Mouse (Mus musculus) midbrain, postnatal 0 days (tissue): ENCODE measurements around the gene Dkkl1. TPM values are rescaled to one million over a fixed set of nuclear protein-coding genes. Genes with fewer than 3 reads are reported as not detected.
A peak's percentile ranks its signal among the peaks of the same experiment; 100 is the strongest.

Experiments used
- ATAC-seq: fragments of 200-750 bp; cut with Nextera tagmentation; 2 replicates; pipeline ENCODE4 v1.8.0; 2017; ENCODE audit warnings: moderate number of reproducible peaks, mild to moderate bottlenecking, moderate TSS enrichment, moderate library complexity; ENCODE audit not compliant: low FRiP score
- DNase-seq: peaks from one replicate; pipeline ENCODE4 v3.0.0-alpha.2; 2015; ENCODE audit warnings: low spot score
- H3K27ac ChIP-seq: fragments of 300-500 bp; sonication (generic); 2 replicates; pipeline ENCODE4 v1.5.1; 2014; ENCODE audit warnings: low read depth, mild to moderate bottlenecking, low read length, mixed read lengths
- H3K27me3 ChIP-seq: fragments of 300-500 bp; sonication (generic); 2 replicates; pipeline ENCODE4 v1.6.1; 2014; ENCODE audit warnings: low read length, control low read depth, mixed read lengths; ENCODE audit not compliant: insufficient read depth
- H3K36me3 ChIP-seq: fragments of 300-500 bp; sonication (generic); 2 replicates; pipeline ENCODE4 v1.6.1; 2014; ENCODE audit warnings: low read length, control low read depth, mixed read lengths; ENCODE audit not compliant: insufficient read depth
- H3K4me1 ChIP-seq: fragments of 300-500 bp; sonication (generic); 2 replicates; pipeline ENCODE4 v1.6.1; 2014; ENCODE audit warnings: mild to moderate bottlenecking, control low read depth, antibody characterized with exemption, low read length, mixed read lengths; ENCODE audit not compliant: insufficient read depth
- H3K4me2 ChIP-seq: fragments of 300-500 bp; sonication (generic); 2 replicates; pipeline ENCODE4 v1.6.1; 2014; ENCODE audit warnings: low read depth, mild to moderate bottlenecking, low read length, mixed read lengths; ENCODE audit not compliant: poor library complexity, severe bottlenecking
- H3K4me3 ChIP-seq: fragments of 300-500 bp; sonication (generic); 2 replicates; pipeline ENCODE4 v1.5.1; 2014; ENCODE audit warnings: low read depth, mild to moderate bottlenecking, low read length, moderate library complexity
- H3K9ac ChIP-seq: fragments of 300-500 bp; sonication (generic); replicated peaks from 2 replicates; pipeline ENCODE4 v1.6.1; 2014; ENCODE audit warnings: mild to moderate bottlenecking, low read length, moderate library complexity, mixed read lengths; ENCODE audit not compliant: poor library complexity, severe bottlenecking
- H3K9me3 ChIP-seq: fragments of 300-500 bp; sonication (generic); 2 replicates; pipeline ENCODE4 v1.6.1; 2016; ENCODE audit warnings: low read length, control low read depth
- CTCF ChIP-seq: IDR thresholded peaks from 2 replicates; pipeline ENCODE4 v1.5.1; 2016; ENCODE audit warnings: antibody characterized with exemption, mild to moderate bottlenecking
- WGBS: fragments of 180-500 bp; shearing (Covaris S2); extraction: QIAGEN DNeasy Blood & Tissue Kit; methylation state at CpG from one replicate; pipeline ENCODE4 v1.1.7; 2014; 5-methylcytosine and 5-hydroxymethylcytosine counted together
- polyA plus RNA-seq: library from polyadenylated mRNA; unstranded; fragments of >200 nt; fragmentation: Nextera tagmentation; extraction: Ambion mirVana; gene quantifications from 2 replicates; pipeline ENCODE4 v1.2.1, GENCODE M21; 2015
- total RNA-seq: library from RNA; depleted of rRNA; stranded (reverse); fragments of >200 nt; gene quantifications from 2 replicates; pipeline ENCODE4 v1.2.3, GENCODE M21; 2014

Dkkl1 gene
- total and polyA plus RNA-seq, 2 experiments from 2014 or later: 14.4 to 23.9 TPM

DNA sequence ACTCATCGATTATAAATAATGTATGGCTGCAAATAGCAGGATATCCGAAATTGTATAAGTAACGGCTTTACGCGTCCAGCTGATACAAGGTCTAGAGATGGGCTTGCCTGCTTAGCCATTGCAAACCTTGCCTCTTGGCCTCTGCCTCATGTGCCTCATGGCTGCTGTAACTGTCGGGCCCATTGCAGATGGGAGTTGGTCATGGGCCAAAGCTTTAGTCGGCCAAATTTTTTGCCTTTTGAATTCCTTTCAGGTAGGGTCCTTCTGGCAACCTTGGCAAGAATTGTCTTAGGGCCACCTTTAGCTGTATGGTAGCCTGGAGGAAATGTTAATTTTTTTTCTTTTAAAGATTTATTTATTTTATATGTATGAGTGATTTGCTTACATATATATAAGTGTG lies 12.9 kb upstream of the Dkkl1 start:
- Histone ChIP-seq H3K9ac (no peak overlapping the region), H3K27me3 (no peaks in the 10 kb centered on the region), H3K9me3 (no peaks in the 10 kb centered on the region), H3K4me1 (no peaks in the 10 kb centered on the region), H3K4me3 (no peak overlapping the region), H3K36me3 (no peaks in the 10 kb centered on the region), H3K27ac (no peak overlapping the region), H3K4me2 (no peak overlapping the region)
- DNase-seq (no peak), ATAC-seq (no peak)
- TF ChIP-seq CTCF: no peak
- 87% methylated on average over 7 of the region's 7 CpGs for WGBS

DNA sequence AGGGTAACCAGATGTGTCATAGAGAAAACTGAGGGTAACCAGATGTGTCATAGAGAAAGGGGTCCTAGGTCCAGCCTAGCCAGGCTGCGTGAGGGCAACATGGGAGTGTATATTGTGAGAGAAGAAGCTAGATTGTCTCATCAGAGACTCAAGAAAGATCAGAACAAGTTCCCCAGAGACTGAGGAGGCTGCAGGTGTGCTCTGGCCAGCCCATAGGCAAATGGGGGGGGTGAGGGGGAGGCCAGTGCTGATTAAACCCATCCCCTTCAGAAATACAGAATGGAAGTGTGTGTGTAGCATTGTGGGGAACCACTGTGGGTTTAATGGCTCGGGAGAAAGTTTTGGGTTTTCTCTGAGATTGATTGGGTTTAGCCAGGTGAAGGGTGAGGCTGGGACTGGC lies 9.7 kb upstream of the Dkkl1 start:
- Histone ChIP-seq H3K27ac (no peak overlapping the region), H3K27me3 (no peaks in the 10 kb centered on the region), H3K36me3 (no peaks in the 10 kb centered on the region), H3K4me2 (no peak overlapping the region), H3K9ac (no peak overlapping the region), H3K4me1 (no peaks in the 10 kb centered on the region), H3K4me3 (no peak overlapping the region), H3K9me3 (no peaks in the 10 kb centered on the region)
- TF ChIP-seq CTCF: no peak
- 87% methylated on average over 2 of the region's 2 CpGs for WGBS
- ATAC-seq: no peak
- no peak for DNase-seq

DNA sequence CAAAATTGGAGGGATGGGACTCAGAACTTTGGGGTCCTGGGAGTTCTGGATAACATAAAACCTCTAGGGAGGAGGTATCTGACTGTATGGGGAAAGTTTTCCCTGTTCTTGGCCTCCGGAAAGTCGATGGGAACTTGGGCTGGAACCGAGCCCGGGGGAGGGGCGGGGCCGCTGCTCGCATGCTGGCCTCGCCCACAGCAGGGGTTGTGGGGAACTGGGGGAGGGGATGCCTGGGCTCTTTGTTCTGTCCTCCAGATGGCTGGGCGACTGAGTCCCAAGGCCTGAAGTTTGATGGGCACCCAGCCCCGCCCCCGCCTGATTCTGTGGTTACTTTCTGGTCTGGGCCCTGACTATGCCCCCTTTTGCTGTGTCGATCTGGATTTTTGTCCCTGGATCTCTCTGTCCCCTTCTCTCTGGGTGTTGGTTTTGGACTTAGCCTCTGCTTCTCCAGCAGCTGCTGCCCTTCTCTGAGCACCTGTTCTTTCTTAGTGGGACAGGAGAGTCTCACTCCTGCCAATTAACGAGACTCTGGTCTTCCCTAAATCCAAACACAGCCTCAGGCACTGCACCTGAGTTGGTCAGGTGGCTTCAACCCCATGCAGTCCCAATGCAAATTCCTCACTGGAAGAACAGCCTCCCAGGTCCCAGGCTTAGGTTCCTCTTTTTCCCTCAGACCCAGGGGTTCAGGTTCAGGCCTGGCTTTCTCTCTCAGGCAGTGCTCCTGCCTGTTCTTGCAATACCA lies 4.7 kb upstream of the Dkkl1 start:
- peak overlapping the region; percentile 42 for H3K4me3 ChIP-seq
- peaks cover 7% of the 10 kb centered on the region; the same call in 1 of the 2 replicates for H3K27me3 ChIP-seq
- peak overlapping the region; percentile 67 for H3K4me2 ChIP-seq
- H3K27ac ChIP-seq: peak overlapping the region; percentile 57; the same call in 1 of the 2 replicates
- H3K4me1 ChIP-seq: peaks cover 5% of the 10 kb centered on the region; the same call in 1 of the 2 replicates
- no peak for TF ChIP-seq CTCF
- no peaks in the 10 kb centered on the region for H3K36me3 ChIP-seq
- no peaks in the 10 kb centered on the region for H3K9me3 ChIP-seq
- H3K9ac ChIP-seq: peak overlapping the region; percentile 54; the same call in 1 of the 2 replicates
- ATAC-seq (peak; percentile 72), DNase-seq (peak; percentile 85)
- 6% methylated on average over 12 of the region's 13 CpGs for WGBS

GRCm38 (mm10) chr7:45215673-45216441 lies 3.9 kb upstream of the Dkkl1 start, which contains the start of gene Tead2:
TSS of gene Tead2 (plus strand) at chr7:45215753.
- Histone ChIP-seq H3K4me3 (peak within 1 kb of the TSS; percentile 42), H3K4me2 (peak within 1 kb of the TSS; percentile 67), H3K27me3 (peaks cover 7% of the 10 kb centered on the region; the same call in 1 of the 2 replicates), H3K4me1 (peaks cover 5% of the 10 kb centered on the region; the same call in 1 of the 2 replicates), H3K27ac (peak within 1 kb of the TSS; percentile 57; the same call in 1 of the 2 replicates), H3K36me3 (no peaks in the 10 kb centered on the region), H3K9ac (peak within 1 kb of the TSS; percentile 54), H3K9me3 (no peaks in the 10 kb centered on the region)
- DNase-seq: peak; percentile 12
- TF ChIP-seq CTCF: no peak
- ATAC-seq: peak; percentile 42
- WGBS: 1% methylated on average over 54 of the region's 55 CpGs

DNA sequence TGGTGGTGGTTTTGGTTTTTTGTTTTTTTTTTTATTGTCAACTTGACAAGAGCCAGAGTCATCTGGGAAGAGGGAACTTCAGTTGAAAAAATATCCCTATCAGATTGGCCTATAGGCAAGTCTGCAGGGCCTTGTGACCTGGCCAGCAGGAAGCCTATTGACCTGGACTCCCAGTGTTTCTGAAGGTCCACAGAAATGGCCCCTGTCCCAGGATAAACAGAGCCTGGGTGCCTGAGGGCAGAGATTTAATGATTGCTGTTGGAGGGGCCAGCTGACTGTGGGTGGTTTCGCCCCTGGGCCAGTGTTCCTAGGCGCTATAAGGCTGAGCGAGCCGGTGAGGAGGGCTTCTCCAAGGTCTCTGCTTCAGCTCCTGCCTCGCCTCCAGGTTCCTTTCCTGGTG lies 1.8 kb upstream of the Dkkl1 start:
- H3K9ac ChIP-seq: no peak overlapping the region
- TF ChIP-seq CTCF: no peak
- H3K9me3 ChIP-seq: no peaks in the 10 kb centered on the region
- 59% methylated on average over 5 of the region's 5 CpGs for WGBS
- H3K27me3 ChIP-seq: peaks cover 15% of the 10 kb centered on the region
- H3K4me1 ChIP-seq: peaks cover 5% of the 10 kb centered on the region; the same call in 1 of the 2 replicates
- no peak overlapping the region for H3K27ac ChIP-seq
- ATAC-seq (no peak), DNase-seq (no peak)
- no peak overlapping the region for H3K4me3 ChIP-seq
- no peak overlapping the region for H3K4me2 ChIP-seq
- no peaks in the 10 kb centered on the region for H3K36me3 ChIP-seq

DNA sequence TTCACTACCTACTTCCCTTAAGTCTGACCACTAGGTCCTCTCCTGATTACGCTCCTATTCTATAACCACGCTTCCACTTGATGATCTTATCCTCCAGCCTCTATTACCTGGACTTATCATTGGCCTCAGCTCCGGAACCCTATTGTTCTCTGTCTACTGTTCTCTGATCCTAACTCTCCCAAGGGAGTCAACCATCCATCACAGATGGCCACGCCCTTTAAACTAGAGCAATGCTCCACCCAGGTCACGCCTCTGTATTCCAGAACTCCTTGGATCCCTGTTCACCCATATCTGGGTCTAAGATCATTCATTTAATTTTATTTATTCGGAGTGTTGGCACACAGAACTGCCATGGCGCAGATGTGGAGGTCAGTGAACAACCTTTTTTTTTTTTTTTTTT lies 409 bp upstream of the Dkkl1 start:
- DNase-seq: no peak
- 75% methylated on average over 7 of the region's 7 CpGs for WGBS

More for the DNA sequence above, 409 bp upstream of the Dkkl1 start:
- no peak for ATAC-seq
- Histone ChIP-seq H3K9me3 (no peaks in the 10 kb centered on the region), H3K27me3 (peaks cover 15% of the 10 kb centered on the region), H3K9ac (no peak overlapping the region), H3K4me3 (no peak overlapping the region), H3K4me2 (no peak overlapping the region), H3K27ac (no peak overlapping the region), H3K4me1 (peaks cover 5% of the 10 kb centered on the region; the same call in 1 of the 2 replicates), H3K36me3 (no peaks in the 10 kb centered on the region)
- TF ChIP-seq CTCF: no peak
